Mouse (Mus musculus): ENCODE data around the gene Tm7sf3. TPM values are rescaled to one million over a fixed set of nuclear protein-coding genes. Genes with fewer than 3 reads are reported as not detected.

Gene Tm7sf3
- polyA plus RNA-seq, 1 experiment = 16.7 TPM

GRCm38 (mm10) chr6:146673696-146674095, 31.1 kb upstream of the Tm7sf3 start:
- no peak for DNase-seq (ENCODE audit: low read depth)
- no peak for TF ChIP-seq POLR2A (IDR thresholded peaks at IDR 0.05; ENCODE audit: borderline replicate concordance, extremely low read depth, insufficient read depth, insufficient read length, poor library complexity, severe bottlenecking)
- no peak for TF ChIP-seq CTCF (IDR thresholded peaks at IDR 0.05; ENCODE audit: borderline replicate concordance, extremely low read depth, insufficient read depth, insufficient read length)

- no peak for DNase-seq (ENCODE audit: low read depth)
- no peak for TF ChIP-seq POLR2A (IDR thresholded peaks at IDR 0.05; ENCODE audit: borderline replicate concordance, extremely low read depth, insufficient read depth, insufficient read length, poor library complexity, severe bottlenecking)
- TF ChIP-seq CTCF (IDR thresholded peaks at IDR 0.05; ENCODE audit: borderline replicate concordance, extremely low read depth, insufficient read depth, insufficient read length) = no peak
Observed at GRCm38 (mm10) chr6:146672106-146672505, 29.5 kb upstream of the Tm7sf3 start.

- TF ChIP-seq POLR2A (IDR thresholded peaks at IDR 0.05; ENCODE audit: borderline replicate concordance, extremely low read depth, insufficient read depth, insufficient read length, poor library complexity, severe bottlenecking) (no peak), CTCF (IDR thresholded peaks at IDR 0.05; ENCODE audit: borderline replicate concordance, extremely low read depth, insufficient read depth, insufficient read length) (no peak)
- DNase-seq (ENCODE audit: low read depth) = no peak
Observed at GRCm38 (mm10) chr6:146670956-146671855, 28.6 kb upstream of the Tm7sf3 start.

GRCm38 (mm10) chr6:146668606-146669005, 26.0 kb upstream of the Tm7sf3 start:
- no peak for TF ChIP-seq CTCF (IDR thresholded peaks at IDR 0.05; ENCODE audit: borderline replicate concordance, extremely low read depth, insufficient read depth, insufficient read length)
- no peak for TF ChIP-seq POLR2A (IDR thresholded peaks at IDR 0.05; ENCODE audit: borderline replicate concordance, extremely low read depth, insufficient read depth, insufficient read length, poor library complexity, severe bottlenecking)
- DNase-seq (ENCODE audit: low read depth) = no peak

- TF ChIP-seq POLR2A (IDR thresholded peaks at IDR 0.05; ENCODE audit: borderline replicate concordance, extremely low read depth, insufficient read depth, insufficient read length, poor library complexity, severe bottlenecking) = no peak
- no peak for TF ChIP-seq CTCF (IDR thresholded peaks at IDR 0.05; ENCODE audit: borderline replicate concordance, extremely low read depth, insufficient read depth, insufficient read length)
- no peak for DNase-seq (ENCODE audit: low read depth)
Observed at GRCm38 (mm10) chr6:146666811-146667210, 24.2 kb upstream of the Tm7sf3 start.

- TF ChIP-seq POLR2A (IDR thresholded peaks at IDR 0.05; ENCODE audit: borderline replicate concordance, extremely low read depth, insufficient read depth, insufficient read length, poor library complexity, severe bottlenecking) (no peak), CTCF (IDR thresholded peaks at IDR 0.05; ENCODE audit: borderline replicate concordance, extremely low read depth, insufficient read depth, insufficient read length) (no peak)
- no peak for DNase-seq (ENCODE audit: low read depth)
Observed at GRCm38 (mm10) chr6:146665408-146665807, 22.8 kb upstream of the Tm7sf3 start.

GRCm38 (mm10) chr6:146664917-146665316, 22.3 kb upstream of the Tm7sf3 start:
- TF ChIP-seq CTCF (IDR thresholded peaks at IDR 0.05; ENCODE audit: borderline replicate concordance, extremely low read depth, insufficient read depth, insufficient read length) = no peak
- TF ChIP-seq POLR2A (IDR thresholded peaks at IDR 0.05; ENCODE audit: borderline replicate concordance, extremely low read depth, insufficient read depth, insufficient read length, poor library complexity, severe bottlenecking) = no peak
- DNase-seq (ENCODE audit: low read depth) = no peak

GRCm38 (mm10) chr6:146664116-146664515, 21.5 kb upstream of the Tm7sf3 start:
- DNase-seq (ENCODE audit: low read depth) = no peak
- TF ChIP-seq CTCF (IDR thresholded peaks at IDR 0.05; ENCODE audit: borderline replicate concordance, extremely low read depth, insufficient read depth, insufficient read length) (no peak), POLR2A (IDR thresholded peaks at IDR 0.05; ENCODE audit: borderline replicate concordance, extremely low read depth, insufficient read depth, insufficient read length, poor library complexity, severe bottlenecking) (no peak)

- peak; percentile 47 for DNase-seq (ENCODE audit: low read depth)
- TF ChIP-seq POLR2A (IDR thresholded peaks at IDR 0.05; ENCODE audit: borderline replicate concordance, extremely low read depth, insufficient read depth, insufficient read length, poor library complexity, severe bottlenecking) = no peak
- peak; percentile 62; the same call in 1 of the 2 replicates for TF ChIP-seq CTCF (IDR thresholded peaks at IDR 0.05; ENCODE audit: borderline replicate concordance, extremely low read depth, insufficient read depth, insufficient read length)
Observed at GRCm38 (mm10) chr6:146662679-146663078, 20.1 kb upstream of the Tm7sf3 start.

GRCm38 (mm10) chr6:146661655-146662054, 19.0 kb upstream of the Tm7sf3 start:
- no peak for DNase-seq (ENCODE audit: low read depth)
- no peak for TF ChIP-seq CTCF (IDR thresholded peaks at IDR 0.05; ENCODE audit: borderline replicate concordance, extremely low read depth, insufficient read depth, insufficient read length)
- no peak for TF ChIP-seq POLR2A (IDR thresholded peaks at IDR 0.05; ENCODE audit: borderline replicate concordance, extremely low read depth, insufficient read depth, insufficient read length, poor library complexity, severe bottlenecking)

GRCm38 (mm10) chr6:146660591-146660990, 18.0 kb upstream of the Tm7sf3 start:
- peak; percentile 39; the same call in 1 of the 2 replicates for TF ChIP-seq CTCF (IDR thresholded peaks at IDR 0.05; ENCODE audit: borderline replicate concordance, extremely low read depth, insufficient read depth, insufficient read length)
- TF ChIP-seq POLR2A (IDR thresholded peaks at IDR 0.05; ENCODE audit: borderline replicate concordance, extremely low read depth, insufficient read depth, insufficient read length, poor library complexity, severe bottlenecking) = no peak
- peak; percentile 37 for DNase-seq (ENCODE audit: low read depth)

GRCm38 (mm10) chr6:146653197-146653596, 10.6 kb upstream of the Tm7sf3 start:
- no peak for DNase-seq (ENCODE audit: low read depth)

More at GRCm38 (mm10) chr6:146653197-146653596, 10.6 kb upstream of the Tm7sf3 start:
- no peak for TF ChIP-seq POLR2A (IDR thresholded peaks at IDR 0.05; ENCODE audit: borderline replicate concordance, extremely low read depth, insufficient read depth, insufficient read length, poor library complexity, severe bottlenecking)
- TF ChIP-seq CTCF (IDR thresholded peaks at IDR 0.05; ENCODE audit: borderline replicate concordance, extremely low read depth, insufficient read depth, insufficient read length) = no peak
